Mouse (Mus musculus): ENCODE measurements around the gene Katnb1.

DNA sequence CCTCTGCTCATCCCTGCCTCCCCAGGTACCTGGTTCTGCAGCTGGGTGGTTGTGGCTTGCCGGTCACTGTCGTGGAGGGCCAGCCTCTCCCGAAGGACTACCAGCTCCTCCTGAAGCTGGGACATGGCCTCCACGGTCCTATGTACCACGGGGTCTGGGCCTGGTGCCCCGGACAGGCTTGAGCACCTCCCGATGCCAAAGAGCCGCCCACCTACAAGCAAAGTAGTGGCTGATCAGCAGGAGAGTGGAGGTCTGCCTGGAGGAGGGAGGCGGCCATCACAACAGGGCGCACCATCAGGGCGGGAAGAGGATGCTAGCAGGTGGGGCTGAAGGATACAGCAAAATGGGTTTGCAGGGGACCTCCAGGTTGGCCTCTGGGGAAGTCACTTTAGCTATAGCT is 45.5 kb downstream of the Katnb1 start:
- TF ChIP-seq GATA1 (IDR thresholded peaks at IDR 0.05; ENCODE audit: borderline replicate concordance, low read length) (no peak), FLI1 (IDR thresholded peaks at IDR 0.05; ENCODE audit: low read length) (no peak)

Data from megakaryocyte, embryonic 14.5 days (primary cell).